Mouse (Mus musculus) C2C12 (cell line): Measurements from ENCODE around the gene Kif17. TPM values are rescaled to one million over a fixed set of nuclear protein-coding genes. Genes with fewer than 3 reads are reported as not detected.

Experiments
- H3K27me3 ChIP-seq: one replicate; pipeline ENCODE4 v1.6.1; 2011; ENCODE audit not compliant: control insufficient read depth, insufficient read depth, insufficient read length
- H3K36me3 ChIP-seq: one replicate; pipeline ENCODE4 v1.6.1; 2011; ENCODE audit not compliant: control insufficient read depth, insufficient read depth
- H3K4me3 ChIP-seq: one replicate; pipeline ENCODE4 v1.5.1; 2011; ENCODE audit warnings: mild to moderate bottlenecking, control low read depth; ENCODE audit not compliant: poor library complexity, insufficient read depth, severe bottlenecking
- H3K79me2 ChIP-seq: one replicate; pipeline ENCODE4 v1.6.1; 2011; ENCODE audit not compliant: control insufficient read depth, insufficient read depth
- H3K79me3 ChIP-seq: one replicate; pipeline ENCODE4 v1.6.1; 2011; ENCODE audit warnings: low read depth, control low read depth
- H3ac ChIP-seq: one replicate; pipeline ENCODE3; 2011; ENCODE audit warnings: low read depth; ENCODE audit not compliant: control insufficient read depth, insufficient read length
- CEBPB ChIP-seq: IDR thresholded peaks from one replicate; pipeline ENCODE4 v1.6.1; 2011; ENCODE audit warnings: low read depth, mild to moderate bottlenecking, control low read depth, moderate library complexity
- CTCF ChIP-seq: IDR thresholded peaks from one replicate; pipeline ENCODE4 v1.5.1; 2011; ENCODE audit not compliant: control insufficient read depth, insufficient read depth, insufficient read length
- FOSL1 ChIP-seq: IDR thresholded peaks from one replicate; pipeline ENCODE4 v1.8.0; 2011; ENCODE audit warnings: mild to moderate bottlenecking, low read length; ENCODE audit not compliant: poor library complexity, insufficient read depth, severe bottlenecking
- MAX ChIP-seq: IDR thresholded peaks from one replicate; pipeline ENCODE4 v1.6.1; 2011; ENCODE audit warnings: mild to moderate bottlenecking, control low read depth
- MYOD1 ChIP-seq: IDR thresholded peaks from one replicate; pipeline ENCODE4 v1.6.1; 2011; ENCODE audit warnings: low read depth; ENCODE audit not compliant: control insufficient read depth, insufficient read length
- MYOG ChIP-seq: IDR thresholded peaks from one replicate; pipeline ENCODE4 v1.6.1; 2011; ENCODE audit not compliant: control insufficient read depth, insufficient read length; ENCODE audit errors: extremely low read depth
- USF1 ChIP-seq: IDR thresholded peaks from one replicate; pipeline ENCODE4 v1.6.1; 2011; ENCODE audit warnings: low read depth, mild to moderate bottlenecking, control low read depth, moderate library complexity
- polyA plus RNA-seq: library from polyadenylated mRNA; unstranded; fragments of >200 nt; fragmentation: generic; extraction: Trizol; gene quantifications from one replicate; pipeline ENCODE4 v1.2.1, GENCODE M21; 2012; ENCODE audit warnings: missing spikeins

The Kif17 gene
- polyA plus RNA-seq, 1 experiment, result 0.02 TPM

DNA sequence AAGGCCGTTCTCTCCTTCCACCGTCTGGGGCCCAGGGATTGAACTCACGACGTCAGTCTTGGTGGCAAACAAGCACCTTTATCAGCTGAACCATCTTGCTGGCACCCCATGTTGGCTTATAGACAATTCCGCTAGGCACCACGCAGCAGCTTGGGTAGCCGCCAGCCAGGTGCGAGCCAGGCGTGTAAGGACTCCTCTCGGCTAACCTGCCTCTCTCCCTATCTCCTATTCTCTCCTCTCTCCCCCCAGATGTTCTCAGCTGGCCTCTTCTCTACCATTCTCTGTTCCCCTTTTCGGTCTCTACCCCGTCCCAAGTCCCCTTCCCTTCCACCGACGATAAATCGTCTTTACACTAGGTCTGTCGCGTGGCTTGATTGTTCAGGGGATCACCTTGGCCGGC is 53.5 kb downstream of the Kif17 start:
- Histone ChIP-seq H3K36me3 (no peaks in the 10 kb centered on the region), H3K27me3 (no peaks in the 10 kb centered on the region), H3ac (peak overlapping the region; percentile 65), H3K79me2 (peaks cover 35% of the 10 kb centered on the region), H3K4me3 (peak overlapping the region; percentile 25), H3K79me3 (peaks cover 14% of the 10 kb centered on the region)
- TF ChIP-seq CEBPB, result no peak
- no peak for TF ChIP-seq USF1
- no peak for TF ChIP-seq CTCF
- no peak for TF ChIP-seq FOSL1
- no peak for TF ChIP-seq MYOD1

DNA sequence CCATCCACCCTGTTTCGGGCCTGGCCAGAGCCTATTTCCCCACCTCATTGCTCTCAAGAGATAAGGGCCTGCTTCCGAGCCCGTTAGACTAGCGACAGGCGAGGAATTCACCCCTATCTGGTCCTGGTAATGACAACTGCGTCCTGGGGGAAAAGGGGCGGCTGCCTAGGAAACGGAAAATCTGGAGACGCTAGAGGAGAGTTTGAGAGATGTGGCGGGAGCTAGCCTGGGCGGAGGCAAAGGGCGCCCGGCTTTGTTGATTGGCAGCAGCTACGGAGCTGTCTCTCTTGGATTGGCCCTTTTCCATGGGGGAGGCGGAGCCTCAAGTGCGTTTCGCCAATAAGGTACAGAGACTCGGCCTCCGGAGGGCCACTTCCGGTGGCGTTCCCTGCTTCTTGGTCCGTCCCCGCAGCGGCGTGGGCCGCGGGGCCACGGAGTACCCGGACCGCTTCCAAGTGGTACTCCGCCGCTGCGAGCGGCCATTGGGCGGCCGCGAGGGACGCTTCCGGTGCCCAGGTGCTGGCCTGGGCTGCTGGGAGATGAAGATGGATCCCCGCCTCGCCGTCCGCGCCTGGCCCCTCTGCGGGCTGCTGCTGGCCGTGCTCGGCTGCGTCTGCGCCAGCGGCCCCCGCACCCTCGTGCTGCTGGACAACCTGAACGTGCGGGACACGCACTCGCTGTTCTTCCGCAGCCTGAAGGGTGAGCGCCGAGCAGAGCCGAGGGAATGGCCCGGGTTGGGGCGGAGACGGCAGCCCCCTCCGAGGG is 54.3 kb downstream of the Kif17 start, which contains the start of gene Ddost:
Ddost (plus strand) TSS at position 391 of the 765 bp plus-strand sequence.
- H3K79me3 ChIP-seq, result peaks cover 14% of the 10 kb centered on the region
- H3K27me3 ChIP-seq, result no peaks in the 10 kb centered on the region
- H3K79me2 ChIP-seq, result peaks cover 35% of the 10 kb centered on the region
- TF ChIP-seq MYOD1 (no peak), USF1 (no peak), CTCF (no peak), MYOG (no peak), FOSL1 (no peak), MAX (peak; percentile 87), CEBPB (no peak)
- peak within 1 kb of the TSS; percentile 57 for H3K4me3 ChIP-seq
- peak within 1 kb of the TSS; percentile 86 for H3ac ChIP-seq
- peaks cover 2% of the 10 kb centered on the region for H3K36me3 ChIP-seq

DNA sequence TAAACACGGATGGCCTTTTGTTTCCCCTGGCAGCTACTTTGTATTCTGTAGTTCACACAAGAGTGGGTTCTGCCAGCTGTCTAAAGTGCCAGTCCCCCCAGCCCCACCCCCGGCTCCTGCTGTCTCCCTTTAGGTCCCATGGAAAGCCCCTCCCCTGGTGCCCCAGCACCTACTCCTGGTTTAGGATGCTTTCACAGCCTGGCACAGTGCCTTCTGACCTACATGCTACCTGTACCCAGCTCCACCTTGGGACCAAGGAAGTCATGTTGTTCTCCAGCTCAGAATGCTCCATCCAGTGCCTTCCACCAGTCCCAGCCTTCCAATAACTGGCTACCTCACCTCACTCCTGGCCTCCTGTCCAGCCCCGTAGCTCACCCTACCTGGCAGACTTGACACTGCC is 56.8 kb downstream of the Kif17 start:
- Histone ChIP-seq H3K4me3 (no peak overlapping the region), H3K79me3 (peaks cover 14% of the 10 kb centered on the region), H3K27me3 (no peaks in the 10 kb centered on the region), H3K36me3 (peaks cover 18% of the 10 kb centered on the region), H3ac (no peak overlapping the region), H3K79me2 (peaks cover 35% of the 10 kb centered on the region)
- TF ChIP-seq USF1 (no peak), MAX (no peak), MYOG (no peak), CEBPB (no peak), MYOD1 (no peak), CTCF (no peak), FOSL1 (no peak)

DNA sequence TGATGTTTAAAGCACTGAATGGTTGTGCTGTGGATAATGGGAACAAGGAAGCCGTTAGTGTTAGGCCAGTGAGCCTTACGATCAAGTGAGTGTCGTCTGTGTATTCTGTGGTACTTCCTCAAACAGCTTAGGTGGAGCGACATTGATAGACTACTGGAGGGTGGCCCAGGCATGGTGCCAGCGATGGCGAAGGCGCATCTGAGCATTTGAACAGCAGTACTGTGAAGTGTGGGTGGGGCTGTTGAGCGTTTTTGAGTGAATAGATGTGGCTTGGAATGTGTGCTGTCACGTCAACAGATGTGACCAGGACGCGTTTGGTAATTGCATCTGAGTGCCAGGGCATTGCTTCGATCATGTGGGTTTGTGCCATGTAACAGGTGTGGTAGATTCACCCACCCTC is 57.5 kb downstream of the Kif17 start:
- peaks cover 19% of the 10 kb centered on the region for H3K36me3 ChIP-seq
- H3ac ChIP-seq, result no peak overlapping the region
- TF ChIP-seq MYOD1, result no peak
- no peak for TF ChIP-seq MYOG
- no peak for TF ChIP-seq MAX
- H3K79me3 ChIP-seq, result peaks cover 14% of the 10 kb centered on the region
- no peak overlapping the region for H3K4me3 ChIP-seq
- H3K79me2 ChIP-seq, result peaks cover 35% of the 10 kb centered on the region
- H3K27me3 ChIP-seq, result no peaks in the 10 kb centered on the region

DNA sequence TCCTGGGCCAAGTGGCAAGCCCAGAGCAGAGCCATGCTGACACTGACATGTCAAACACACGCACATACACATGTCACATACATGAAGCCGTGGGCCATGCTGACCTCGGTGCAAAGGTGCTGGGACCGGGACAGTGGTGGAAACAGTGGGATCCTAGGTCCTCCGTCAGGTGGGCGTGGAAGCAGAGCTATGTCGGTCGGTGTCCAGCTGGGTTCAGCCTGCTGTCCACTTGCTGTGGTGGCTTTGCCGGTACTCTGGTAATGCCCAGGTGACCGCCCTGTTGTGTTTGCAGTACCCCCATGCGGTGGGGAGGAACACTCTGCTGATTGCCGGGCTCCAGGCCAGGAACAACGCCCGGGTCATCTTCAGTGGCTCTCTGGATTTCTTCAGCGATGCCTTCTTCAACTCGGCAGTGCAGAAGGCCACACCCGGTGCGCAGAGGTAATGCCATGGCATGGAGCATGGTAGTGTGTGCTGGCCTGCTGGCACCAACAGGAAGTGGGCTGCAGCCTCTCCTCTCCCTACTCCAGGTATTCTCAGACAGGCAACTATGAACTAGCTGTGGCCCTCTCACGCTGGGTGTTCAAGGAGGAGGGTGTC is 60.2 kb downstream of the Kif17 start:
- Histone ChIP-seq H3K36me3 (peaks cover 27% of the 10 kb centered on the region), H3K27me3 (no peaks in the 10 kb centered on the region), H3ac (no peak overlapping the region), H3K79me3 (peaks cover 14% of the 10 kb centered on the region), H3K79me2 (peaks cover 30% of the 10 kb centered on the region), H3K4me3 (no peak overlapping the region)
- TF ChIP-seq CEBPB (no peak), MYOD1 (no peak), MAX (no peak), USF1 (no peak), MYOG (no peak), FOSL1 (no peak), CTCF (no peak)

DNA sequence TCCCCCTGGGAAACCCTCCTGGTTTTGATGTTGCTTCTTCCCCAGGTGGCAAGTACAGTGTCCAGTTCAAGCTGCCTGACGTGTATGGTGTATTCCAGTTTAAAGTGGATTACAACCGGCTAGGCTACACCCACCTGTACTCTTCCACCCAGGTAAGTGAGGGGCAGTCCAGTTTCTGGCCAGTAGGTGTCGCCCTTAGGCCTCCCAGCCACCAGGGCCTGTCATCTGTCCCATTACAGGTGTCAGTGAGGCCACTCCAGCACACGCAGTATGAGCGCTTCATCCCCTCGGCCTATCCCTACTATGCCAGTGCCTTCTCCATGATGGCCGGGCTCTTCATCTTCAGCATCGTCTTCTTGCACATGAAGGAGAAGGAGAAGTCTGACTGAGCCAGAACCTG is 61.4 kb downstream of the Kif17 start:
- TF ChIP-seq MYOD1, result no peak
- TF ChIP-seq CEBPB, result no peak
- TF ChIP-seq USF1, result no peak
- TF ChIP-seq MAX, result no peak
- peak; percentile 59 for TF ChIP-seq CTCF
- TF ChIP-seq MYOG, result no peak
- H3K27me3 ChIP-seq, result no peaks in the 10 kb centered on the region
- peaks cover 4% of the 10 kb centered on the region for H3K79me3 ChIP-seq
- no peak overlapping the region for H3K4me3 ChIP-seq
- H3ac ChIP-seq, result no peak overlapping the region
- H3K36me3 ChIP-seq, result peaks cover 27% of the 10 kb centered on the region
- H3K79me2 ChIP-seq, result peaks cover 18% of the 10 kb centered on the region
